Mouse (Mus musculus): ENCODE results near the gene Kcnj10.

Gene Kcnj10

GRCm38 (mm10) chr1:172340729-172341321 lies at the start of gene Kcnj10:
Kcnj10 (plus strand) TSS chr1:172341210.
- in situ Hi-C loops (cut with MboI; ENCODE audit: low pct_unique_long_range_greater_than_20kb in 1 of 2, low sequenced_read_pairs in 2 of 2, unreplicated experiment in 1 of 2) = no loop called here

GRCm38 (mm10) chr1:172292880-172293279 lies 48.1 kb upstream of the Kcnj10 start:
- in situ Hi-C loops (cut with MboI; ENCODE audit: low pct_unique_long_range_greater_than_20kb in 1 of 2, low sequenced_read_pairs in 2 of 2, unreplicated experiment in 1 of 2) = no loop called here

- in situ Hi-C loops (cut with MboI; ENCODE audit: low pct_unique_long_range_greater_than_20kb in 1 of 2, low sequenced_read_pairs in 2 of 2, unreplicated experiment in 1 of 2) = no loop called here
These were observed 47.6 kb upstream of the Kcnj10 start for GRCm38 (mm10) chr1:172293449-172293848.

- in situ Hi-C loops (cut with MboI; ENCODE audit: low pct_unique_long_range_greater_than_20kb in 1 of 2, low sequenced_read_pairs in 2 of 2, unreplicated experiment in 1 of 2) = loop anchor here in 1 of 2 experiments (5.0 kb wide), 1 partner anchor 33 kb away; the partner anchor contains the start of gene Igsf8
These were observed 45.2 kb upstream of the Kcnj10 start for GRCm38 (mm10) chr1:172295751-172296197.

- in situ Hi-C loops (cut with MboI; ENCODE audit: low pct_unique_long_range_greater_than_20kb in 1 of 2, low sequenced_read_pairs in 2 of 2, unreplicated experiment in 1 of 2) = loop anchor here in 1 of 2 experiments (5.0 kb wide), 1 partner anchor 35 kb away; the partner anchor contains the start of gene Igsf8
These were observed 44.0 kb upstream of the Kcnj10 start for GRCm38 (mm10) chr1:172296816-172297510.

GRCm38 (mm10) chr1:172297611-172298537 lies 43.1 kb upstream of the Kcnj10 start, which contains the start of gene Atp1a2:
Atp1a2 (minus strand) TSS chr1:172298064.
- in situ Hi-C loops (cut with MboI; ENCODE audit: low pct_unique_long_range_greater_than_20kb in 1 of 2, low sequenced_read_pairs in 2 of 2, unreplicated experiment in 1 of 2) = loop anchor here in 1 of 2 experiments (5.0 kb wide), 1 partner anchor 36 kb away; the partner anchor contains the start of gene Igsf8

- in situ Hi-C loops (cut with MboI; ENCODE audit: low pct_unique_long_range_greater_than_20kb in 1 of 2, low sequenced_read_pairs in 2 of 2, unreplicated experiment in 1 of 2) = loop anchor here in 1 of 2 experiments (5.0 kb wide), 1 partner anchor 37 kb away; the partner anchor contains the start of gene Igsf8
These were observed 41.5 kb upstream of the Kcnj10 start for GRCm38 (mm10) chr1:172299528-172299927.

- in situ Hi-C loops (cut with MboI; ENCODE audit: low pct_unique_long_range_greater_than_20kb in 1 of 2, low sequenced_read_pairs in 2 of 2, unreplicated experiment in 1 of 2) = loop anchor here (10.0 to 25.0 kb wide), 2 partner anchors 155 to 263 kb away; partner anchors contain the start of genes Dcaf8 (in 1 of the 2) and Vangl2 (in 1 of the 2)
These were observed 40.8 kb upstream of the Kcnj10 start for GRCm38 (mm10) chr1:172300247-172300646.

- in situ Hi-C loops (cut with MboI; ENCODE audit: low pct_unique_long_range_greater_than_20kb in 1 of 2, low sequenced_read_pairs in 2 of 2, unreplicated experiment in 1 of 2) = loop anchor here (10.0 to 25.0 kb wide), 2 partner anchors 156 to 264 kb away; partner anchors contain the start of genes Dcaf8 (in 1 of the 2) and Vangl2 (in 1 of the 2)
These were observed 39.8 kb upstream of the Kcnj10 start for GRCm38 (mm10) chr1:172301180-172301579.

GRCm38 (mm10) chr1:172302311-172302710 lies 38.7 kb upstream of the Kcnj10 start:
- in situ Hi-C loops (cut with MboI; ENCODE audit: low pct_unique_long_range_greater_than_20kb in 1 of 2, low sequenced_read_pairs in 2 of 2, unreplicated experiment in 1 of 2) = loop anchor here (10.0 to 25.0 kb wide), 2 partner anchors 158 to 265 kb away; partner anchors contain the start of genes Dcaf8 (in 1 of the 2) and Vangl2 (in 1 of the 2)

GRCm38 (mm10) chr1:172302851-172303250 lies 38.2 kb upstream of the Kcnj10 start:
- in situ Hi-C loops (cut with MboI; ENCODE audit: low pct_unique_long_range_greater_than_20kb in 1 of 2, low sequenced_read_pairs in 2 of 2, unreplicated experiment in 1 of 2) = loop anchor here (10.0 to 25.0 kb wide), 2 partner anchors 158 to 266 kb away; partner anchors contain the start of genes Dcaf8 (in 1 of the 2) and Vangl2 (in 1 of the 2)

GRCm38 (mm10) chr1:172304443-172304842 lies 36.6 kb upstream of the Kcnj10 start:
- in situ Hi-C loops (cut with MboI; ENCODE audit: low pct_unique_long_range_greater_than_20kb in 1 of 2, low sequenced_read_pairs in 2 of 2, unreplicated experiment in 1 of 2) = loop anchor here (10.0 to 25.0 kb wide), 2 partner anchors 160 to 267 kb away; partner anchors contain the start of genes Dcaf8 (in 1 of the 2) and Vangl2 (in 1 of the 2)

GRCm38 (mm10) chr1:172305153-172305552 lies 35.9 kb upstream of the Kcnj10 start:
- in situ Hi-C loops (cut with MboI; ENCODE audit: low pct_unique_long_range_greater_than_20kb in 1 of 2, low sequenced_read_pairs in 2 of 2, unreplicated experiment in 1 of 2) = loop anchor here (10.0 to 25.0 kb wide), 2 partner anchors 160 to 268 kb away; partner anchors contain the start of genes Dcaf8 (in 1 of the 2) and Vangl2 (in 1 of the 2)

- in situ Hi-C loops (cut with MboI; ENCODE audit: low pct_unique_long_range_greater_than_20kb in 1 of 2, low sequenced_read_pairs in 2 of 2, unreplicated experiment in 1 of 2) = loop anchor here (10.0 to 25.0 kb wide), 2 partner anchors 161 to 268 kb away; partner anchors contain the start of genes Dcaf8 (in 1 of the 2) and Vangl2 (in 1 of the 2)
These were observed 35.4 kb upstream of the Kcnj10 start for GRCm38 (mm10) chr1:172305635-172306034.

- in situ Hi-C loops (cut with MboI; ENCODE audit: low pct_unique_long_range_greater_than_20kb in 1 of 2, low sequenced_read_pairs in 2 of 2, unreplicated experiment in 1 of 2) = loop anchor here (10.0 to 25.0 kb wide), 2 partner anchors 161 to 269 kb away; partner anchors contain the start of genes Dcaf8 (in 1 of the 2) and Vangl2 (in 1 of the 2)
These were observed 34.8 kb upstream of the Kcnj10 start for GRCm38 (mm10) chr1:172306196-172306595.

GRCm38 (mm10) chr1:172306885-172307284 lies 34.1 kb upstream of the Kcnj10 start:
- in situ Hi-C loops (cut with MboI; ENCODE audit: low pct_unique_long_range_greater_than_20kb in 1 of 2, low sequenced_read_pairs in 2 of 2, unreplicated experiment in 1 of 2) = loop anchor here (10.0 to 25.0 kb wide), 2 partner anchors 162 to 270 kb away; partner anchors contain the start of genes Dcaf8 (in 1 of the 2) and Vangl2 (in 1 of the 2)

GRCm38 (mm10) chr1:172307936-172308335 lies 33.1 kb upstream of the Kcnj10 start:
- in situ Hi-C loops (cut with MboI; ENCODE audit: low pct_unique_long_range_greater_than_20kb in 1 of 2, low sequenced_read_pairs in 2 of 2, unreplicated experiment in 1 of 2) = loop anchor here (10.0 to 25.0 kb wide), 2 partner anchors 163 to 271 kb away; partner anchors contain the start of genes Dcaf8 (in 1 of the 2) and Vangl2 (in 1 of the 2)
